Mouse (Mus musculus) right cerebral cortex, postnatal 36 days (tissue): ENCODE data around the gene Camta1.
A peak's percentile ranks its signal among the peaks of the same experiment; 100 is the strongest.

ENCODE experiments used
- DNase-seq, 2 experiments: peaks; one replicate each; pipeline ENCODE4 v3.0.0; 2022; ENCODE audit warnings: low spot score in 2 of 2, mixed read lengths in 1 of 2

Gene Camta1

DNA sequence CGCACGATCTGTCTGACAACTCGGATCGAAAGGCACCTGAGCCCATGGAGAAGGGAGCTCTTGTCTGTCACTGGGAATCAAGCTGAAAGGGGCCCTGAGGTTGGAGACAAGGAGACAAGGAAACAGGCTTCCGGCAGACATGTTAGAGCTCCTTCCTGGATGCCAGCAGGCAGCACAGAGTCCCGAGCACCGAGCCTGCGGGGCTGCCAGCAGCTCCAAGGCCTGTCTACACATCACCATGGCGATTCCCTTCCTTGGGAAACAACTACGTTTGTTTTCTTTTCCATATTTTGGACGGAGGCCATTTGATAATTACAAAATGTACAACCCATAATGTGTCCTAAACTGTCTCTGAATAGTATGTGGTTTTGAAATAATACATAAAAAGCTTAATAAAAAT lies 122.8 kb downstream of the Camta1 start:
- no peak for DNase-seq

GRCm38 (mm10) chr4:151738280-151738679 lies 123.4 kb downstream of the Camta1 start:
- no peak for DNase-seq

DNA sequence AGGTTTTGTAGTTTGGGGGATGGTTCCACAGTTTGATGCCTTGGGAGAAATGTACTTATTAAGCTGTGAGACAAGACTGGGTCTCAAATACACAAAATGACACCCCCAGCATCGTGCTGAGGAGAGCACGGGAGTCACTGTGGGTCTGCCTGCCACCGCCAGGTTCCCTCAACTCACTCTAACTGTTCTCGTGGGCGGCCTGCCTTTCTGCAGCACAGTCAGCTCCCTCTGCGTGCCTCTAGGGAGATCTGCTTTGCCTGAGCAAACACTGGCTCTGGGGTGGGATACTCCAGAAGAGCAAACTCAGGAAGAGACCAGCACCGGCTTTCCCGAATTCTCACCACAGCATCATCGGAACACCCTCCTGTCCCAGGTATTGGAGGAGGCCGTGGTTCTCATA lies 129.0 kb downstream of the Camta1 start:
- no peak for DNase-seq

DNA sequence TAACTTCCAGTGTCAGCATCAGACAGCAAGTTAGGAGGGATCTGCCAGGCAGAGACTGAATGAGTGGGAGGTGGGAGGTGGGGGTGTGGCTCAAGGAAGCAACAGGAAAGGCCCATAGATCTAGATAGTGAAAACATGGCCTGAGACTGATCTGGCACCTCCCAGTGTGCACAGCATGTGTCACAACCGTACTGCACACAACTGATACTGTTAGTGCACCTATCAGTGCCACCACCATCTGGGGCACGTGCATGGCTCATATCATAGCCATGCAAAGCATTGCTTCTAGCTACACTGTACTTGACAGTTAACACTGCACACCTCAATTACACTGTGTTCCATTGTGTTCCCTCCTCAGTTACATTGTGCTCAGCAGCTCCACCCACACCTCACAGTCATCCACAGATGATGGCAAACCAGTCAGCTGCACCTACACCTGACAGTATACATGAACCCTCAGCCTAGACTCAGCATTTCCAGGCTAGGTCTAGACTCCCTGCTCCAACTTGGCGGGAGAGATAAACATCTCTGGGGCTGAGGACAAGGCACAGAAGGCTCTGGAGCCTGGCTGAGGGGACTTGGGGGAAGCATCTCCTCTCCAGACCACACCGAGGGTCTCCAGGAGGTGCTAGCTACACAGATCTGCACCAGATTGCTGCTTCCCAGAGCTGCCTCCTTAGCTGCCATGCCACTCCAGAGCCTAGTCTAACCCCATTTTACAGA lies 131.5 kb downstream of the Camta1 start:
- DNase-seq: no peak

GRCm38 (mm10) chr4:151729116-151729515 lies 132.6 kb downstream of the Camta1 start:
- DNase-seq: no peak

DNA sequence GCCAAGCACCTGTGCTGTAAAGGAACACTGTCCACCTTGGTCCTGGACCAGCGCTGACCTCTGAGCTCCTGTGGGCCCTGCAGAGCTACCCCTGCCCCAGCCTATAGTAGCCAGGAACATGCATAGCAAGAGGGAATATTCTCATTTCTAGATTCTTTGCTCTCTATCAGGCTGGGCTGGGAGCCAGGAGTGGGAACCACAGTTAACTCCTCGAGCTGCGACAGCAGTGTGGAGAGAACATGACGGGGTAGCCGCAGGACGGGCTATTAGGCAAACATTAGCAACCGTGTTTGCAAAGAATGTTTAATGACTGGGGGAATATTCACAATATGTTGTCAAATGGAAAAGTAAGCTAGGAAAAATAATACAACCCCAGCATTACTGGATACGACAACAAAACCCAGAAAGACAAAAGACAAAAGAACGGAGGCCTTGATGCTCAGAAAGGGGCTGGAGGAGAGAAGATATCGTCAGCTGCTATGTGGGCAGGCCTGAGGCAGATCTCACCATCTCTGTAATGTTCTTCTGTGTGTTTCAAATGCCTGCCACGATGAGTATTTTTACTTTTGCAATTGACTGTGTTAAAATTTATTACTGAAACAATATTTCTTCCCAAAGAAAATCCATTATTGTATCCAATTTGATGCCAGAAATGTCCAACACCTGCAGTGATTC lies 133.1 kb downstream of the Camta1 start:
- DNase-seq: peak; percentile 18 to 20

- DNase-seq: no peak
Observed at GRCm38 (mm10) chr4:151726396-151726795, 135.3 kb downstream of the Camta1 start.

DNA sequence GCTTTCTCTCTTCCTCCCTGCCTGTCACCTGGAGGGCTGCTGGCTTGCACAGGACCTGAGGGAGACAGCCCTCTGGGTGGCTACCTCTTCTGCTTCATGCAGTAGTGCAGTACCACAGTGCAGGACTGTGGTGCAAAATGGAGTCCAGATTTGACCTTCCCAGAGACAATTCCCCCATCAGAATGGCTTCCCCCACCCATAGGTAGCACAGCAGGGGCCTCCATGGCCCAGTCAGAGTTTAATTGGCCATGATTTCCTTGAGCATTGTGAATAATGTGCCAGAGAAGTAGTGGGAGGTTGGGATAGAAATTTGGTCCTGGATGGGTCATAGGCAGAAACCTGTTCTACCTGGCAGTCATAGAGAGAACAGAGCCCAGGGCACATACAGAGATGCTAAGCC lies 136.8 kb downstream of the Camta1 start:
- no peak for DNase-seq

GRCm38 (mm10) chr4:151720722-151721467 lies 140.8 kb downstream of the Camta1 start:
- DNase-seq: no peak

DNA sequence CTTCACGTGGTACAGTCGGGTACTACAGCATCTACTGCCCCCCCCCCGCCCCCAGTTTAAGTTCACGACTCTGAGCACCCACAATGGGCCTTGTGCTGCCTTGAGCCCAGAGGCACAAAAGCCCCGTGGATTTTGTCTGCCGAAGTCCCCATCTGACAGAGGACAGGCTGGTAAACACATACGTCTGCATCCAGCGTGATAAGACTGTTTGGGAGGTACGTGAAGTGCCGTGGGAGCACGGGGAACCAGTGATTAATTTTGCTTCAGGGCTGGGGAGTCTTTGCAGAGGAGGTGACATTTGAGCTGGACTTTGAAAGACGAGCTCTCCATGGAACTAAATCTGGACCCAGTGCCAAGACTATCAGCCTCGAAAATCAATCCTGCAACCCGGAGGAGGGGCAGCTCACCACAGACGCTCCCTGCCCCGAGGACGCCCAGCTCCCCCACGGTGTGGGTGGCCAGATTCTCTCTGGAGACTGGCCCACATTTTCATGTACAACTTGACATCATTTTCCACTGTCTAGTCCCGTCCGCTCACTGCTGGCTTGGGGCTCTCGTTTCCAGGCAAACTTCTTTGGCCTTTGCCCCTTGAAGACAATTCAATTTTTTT lies 142.7 kb downstream of the Camta1 start:
- no peak for DNase-seq

- no peak for DNase-seq
Observed at GRCm38 (mm10) chr4:151717864-151718263, 143.8 kb downstream of the Camta1 start.

- DNase-seq: no peak
Observed at GRCm38 (mm10) chr4:151713714-151714113, 148.0 kb downstream of the Camta1 start.

GRCm38 (mm10) chr4:151711406-151711805 lies 150.3 kb downstream of the Camta1 start:
- DNase-seq: no peak

- no peak for DNase-seq
Observed at GRCm38 (mm10) chr4:151710522-151710921, 151.2 kb downstream of the Camta1 start.

GRCm38 (mm10) chr4:151709269-151709668 lies 152.4 kb downstream of the Camta1 start:
- no peak for DNase-seq

- DNase-seq: no peak
Observed at GRCm38 (mm10) chr4:151703069-151703735, 158.5 kb downstream of the Camta1 start.

GRCm38 (mm10) chr4:151702463-151702862 lies 159.2 kb downstream of the Camta1 start:
- no peak for DNase-seq

- DNase-seq: no peak
Observed at GRCm38 (mm10) chr4:151695984-151696383, 165.7 kb downstream of the Camta1 start.

GRCm38 (mm10) chr4:151694531-151694930 lies 167.1 kb downstream of the Camta1 start:
- no peak for DNase-seq

DNA sequence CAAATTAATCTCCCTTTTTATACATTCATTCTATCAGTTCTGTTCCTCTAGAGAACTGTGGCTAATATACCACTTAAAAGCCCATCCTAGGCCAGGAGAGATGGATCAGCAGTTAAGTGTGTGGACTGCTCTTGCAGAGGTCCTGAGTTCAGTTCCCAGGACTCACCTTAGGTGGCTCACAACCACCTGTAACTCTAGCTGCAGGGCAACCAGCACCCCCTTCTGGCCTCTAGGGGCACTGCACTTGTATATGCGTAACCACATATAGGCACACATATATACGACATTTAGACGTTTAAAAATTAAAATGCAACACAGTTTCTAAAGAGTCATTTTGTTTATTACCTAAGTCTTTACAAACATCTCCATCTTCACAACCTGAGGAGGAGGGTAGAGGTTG lies 167.6 kb downstream of the Camta1 start:
- no peak for DNase-seq

- no peak for DNase-seq
Observed at GRCm38 (mm10) chr4:151690041-151690440, 171.6 kb downstream of the Camta1 start.

GRCm38 (mm10) chr4:151688206-151688605 lies 173.5 kb downstream of the Camta1 start:
- DNase-seq: no peak
